Mouse (Mus musculus) stomach, embryonic 16.5 days (tissue): Measurements from ENCODE around the gene Rtl5. TPM values are rescaled to one million over a fixed set of nuclear protein-coding genes. Genes with fewer than 3 reads are reported as not detected.

ENCODE experiments used
- ATAC-seq: fragments of 200-750 bp; cut with Nextera tagmentation; 2 replicates; pipeline ENCODE4 v1.8.0; 2017; ENCODE audit warnings: moderate number of reproducible peaks, moderate TSS enrichment; ENCODE audit not compliant: insufficient read depth, low FRiP score
- H3K27ac ChIP-seq: fragments of 300-500 bp; sonication (generic); 2 replicates; pipeline ENCODE4 v1.5.1; 2014; ENCODE audit warnings: low read length
- H3K27me3 ChIP-seq: fragments of 300-500 bp; sonication (generic); 2 replicates; pipeline ENCODE4 v1.6.1; 2014; ENCODE audit warnings: low read length, control low read depth, mixed read lengths; ENCODE audit not compliant: control insufficient read depth, insufficient read depth
- H3K36me3 ChIP-seq: fragments of 300-500 bp; sonication (generic); 2 replicates; pipeline ENCODE4 v1.6.1; 2014; ENCODE audit warnings: low read length; ENCODE audit not compliant: control insufficient read depth, insufficient read depth
- H3K4me1 ChIP-seq: fragments of 300-500 bp; sonication (generic); 2 replicates; pipeline ENCODE4 v1.6.1; 2014; ENCODE audit warnings: low read length, control low read depth, mixed read lengths; ENCODE audit not compliant: control insufficient read depth, insufficient read depth
- H3K4me2 ChIP-seq: fragments of 300-500 bp; sonication (generic); 2 replicates; pipeline ENCODE4 v1.6.1; 2014; ENCODE audit warnings: low read depth, low read length, mixed read lengths
- H3K4me3 ChIP-seq: fragments of 300-500 bp; sonication (generic); replicated peaks from 2 replicates; pipeline ENCODE4 v1.5.1; 2014; ENCODE audit warnings: mild to moderate bottlenecking, low read length
- H3K9ac ChIP-seq: fragments of 300-500 bp; sonication (generic); 2 replicates; pipeline ENCODE4 v1.6.1; 2014; ENCODE audit warnings: low read length
- H3K9me3 ChIP-seq: fragments of 300-500 bp; sonication (generic); replicated peaks from 2 replicates; pipeline ENCODE4 v1.6.1; 2016; ENCODE audit warnings: low read length, control low read depth; ENCODE audit not compliant: control insufficient read depth
- WGBS: fragments of 180-500 bp; shearing (Covaris S2); extraction: QIAGEN DNeasy Blood & Tissue Kit; methylation state at CpG from one replicate; pipeline ENCODE4 v1.1.7; 2014; 5-methylcytosine and 5-hydroxymethylcytosine counted together
- polyA plus RNA-seq: library from polyadenylated mRNA; unstranded; fragments of >200 nt; fragmentation: Nextera tagmentation; extraction: Ambion mirVana; gene quantifications from 2 replicates; pipeline ENCODE4 v1.2.1, GENCODE M21; 2015

Gene Rtl5
- polyA plus RNA-seq, 1 experiment from 2014 or later, result 2.7 TPM

GRCm38 (mm10) chrX:102033566-102033965, 37.5 kb downstream of the Rtl5 start:
- H3K9ac ChIP-seq, result no peak overlapping the region
- no peak overlapping the region for H3K4me3 ChIP-seq
- H3K4me1 ChIP-seq, result peaks cover 3% of the 10 kb centered on the region; the same call in 1 of the 2 replicates
- no peaks in the 10 kb centered on the region for H3K36me3 ChIP-seq
- peaks cover 3% of the 10 kb centered on the region; the same call in 1 of the 2 replicates for H3K27me3 ChIP-seq
- no peak overlapping the region for H3K4me2 ChIP-seq
- no peak for ATAC-seq
- H3K27ac ChIP-seq, result no peak overlapping the region
- H3K9me3 ChIP-seq, result no peaks in the 10 kb centered on the region
- 73% methylated on average over 2 of the region's 2 CpGs for WGBS

- Histone ChIP-seq H3K27me3 (no peaks in the 10 kb centered on the region; the same call in 1 of the 2 replicates), H3K9ac (no peak overlapping the region), H3K4me2 (no peak overlapping the region), H3K4me3 (no peak overlapping the region), H3K4me1 (peaks cover 3% of the 10 kb centered on the region; the same call in 1 of the 2 replicates), H3K36me3 (no peaks in the 10 kb centered on the region), H3K27ac (no peak overlapping the region), H3K9me3 (no peaks in the 10 kb centered on the region)
- ATAC-seq, result no peak
- 81% methylated on average over 8 of the region's 8 CpGs for WGBS
Measured at GRCm38 (mm10) chrX:102032431-102032830, 38.7 kb downstream of the Rtl5 start.

GRCm38 (mm10) chrX:102031851-102032250, 39.3 kb downstream of the Rtl5 start:
- Histone ChIP-seq H3K36me3 (no peaks in the 10 kb centered on the region), H3K27ac (no peak overlapping the region), H3K27me3 (no peaks in the 10 kb centered on the region; the same call in 1 of the 2 replicates), H3K4me2 (no peak overlapping the region), H3K4me3 (no peak overlapping the region), H3K4me1 (peaks cover 3% of the 10 kb centered on the region; the same call in 1 of the 2 replicates), H3K9ac (no peak overlapping the region), H3K9me3 (no peaks in the 10 kb centered on the region)
- ATAC-seq, result no peak
- 46% methylated on average over 6 of the region's 6 CpGs for WGBS

- Histone ChIP-seq H3K36me3 (no peaks in the 10 kb centered on the region), H3K9ac (no peak overlapping the region), H3K27ac (no peak overlapping the region), H3K27me3 (no peaks in the 10 kb centered on the region; the same call in 1 of the 2 replicates), H3K4me1 (no peaks in the 10 kb centered on the region), H3K4me3 (no peak overlapping the region), H3K9me3 (no peaks in the 10 kb centered on the region), H3K4me2 (no peak overlapping the region)
- no peak for ATAC-seq
- WGBS, result 44% methylated on average over 3 of the region's 3 CpGs
Measured at GRCm38 (mm10) chrX:102024976-102025375, 46.1 kb downstream of the Rtl5 start.

- no peaks in the 10 kb centered on the region for H3K9me3 ChIP-seq
- peaks cover 9% of the 10 kb centered on the region for H3K27me3 ChIP-seq
- ATAC-seq, result no peak
- H3K36me3 ChIP-seq, result no peaks in the 10 kb centered on the region
- no peak overlapping the region for H3K4me3 ChIP-seq
- H3K4me1 ChIP-seq, result peaks cover 5% of the 10 kb centered on the region; the same call in 1 of the 2 replicates
- no peak overlapping the region for H3K4me2 ChIP-seq
- no peak overlapping the region for H3K9ac ChIP-seq
- no peak overlapping the region for H3K27ac ChIP-seq
- WGBS, result 60% methylated on average over 7 of the region's 7 CpGs
Measured at GRCm38 (mm10) chrX:102019471-102020240, 51.4 kb downstream of the Rtl5 start.

- peak; percentile 73 for ATAC-seq
- WGBS, result 41% methylated on average over 3 of the region's 3 CpGs
- H3K9me3 ChIP-seq, result no peaks in the 10 kb centered on the region
Measured at GRCm38 (mm10) chrX:102018890-102019289, 52.2 kb downstream of the Rtl5 start.

GRCm38 (mm10) chrX:102017213-102017923, 53.7 kb downstream of the Rtl5 start:
- WGBS, result 43% methylated on average over 9 of the region's 9 CpGs
- Histone ChIP-seq H3K36me3 (no peaks in the 10 kb centered on the region), H3K27me3 (peaks cover 9% of the 10 kb centered on the region), H3K9me3 (no peaks in the 10 kb centered on the region), H3K4me3 (peak overlapping the region; percentile 4; the same call in 1 of the 2 replicates), H3K4me1 (peaks cover 5% of the 10 kb centered on the region; the same call in 1 of the 2 replicates), H3K27ac (peak overlapping the region; percentile 23), H3K9ac (0 out of 2 replicates have a peak overlapping the region, but pooled peaks have one; percentile 7), H3K4me2 (no peak overlapping the region)
- no peak for ATAC-seq

More at GRCm38 (mm10) chrX:102018890-102019289, 52.2 kb downstream of the Rtl5 start:
- Histone ChIP-seq H3K36me3 (no peaks in the 10 kb centered on the region), H3K4me2 (no peak overlapping the region), H3K27me3 (peaks cover 9% of the 10 kb centered on the region), H3K27ac (0 out of 2 replicates have a peak overlapping the region, but pooled peaks have one; percentile 49), H3K4me3 (no peak overlapping the region), H3K4me1 (peaks cover 5% of the 10 kb centered on the region; the same call in 1 of the 2 replicates), H3K9ac (no peak overlapping the region)
